Mouse (Mus musculus) 3T3-L1 (cell line): ENCODE data around the gene Ramp2.

Experiments
- DNase-seq: peaks from one replicate; pipeline ENCODE4 v3.0.0-alpha.2; 2015; ENCODE audit warnings: low read depth, low spot score

Ramp2 gene

DNA sequence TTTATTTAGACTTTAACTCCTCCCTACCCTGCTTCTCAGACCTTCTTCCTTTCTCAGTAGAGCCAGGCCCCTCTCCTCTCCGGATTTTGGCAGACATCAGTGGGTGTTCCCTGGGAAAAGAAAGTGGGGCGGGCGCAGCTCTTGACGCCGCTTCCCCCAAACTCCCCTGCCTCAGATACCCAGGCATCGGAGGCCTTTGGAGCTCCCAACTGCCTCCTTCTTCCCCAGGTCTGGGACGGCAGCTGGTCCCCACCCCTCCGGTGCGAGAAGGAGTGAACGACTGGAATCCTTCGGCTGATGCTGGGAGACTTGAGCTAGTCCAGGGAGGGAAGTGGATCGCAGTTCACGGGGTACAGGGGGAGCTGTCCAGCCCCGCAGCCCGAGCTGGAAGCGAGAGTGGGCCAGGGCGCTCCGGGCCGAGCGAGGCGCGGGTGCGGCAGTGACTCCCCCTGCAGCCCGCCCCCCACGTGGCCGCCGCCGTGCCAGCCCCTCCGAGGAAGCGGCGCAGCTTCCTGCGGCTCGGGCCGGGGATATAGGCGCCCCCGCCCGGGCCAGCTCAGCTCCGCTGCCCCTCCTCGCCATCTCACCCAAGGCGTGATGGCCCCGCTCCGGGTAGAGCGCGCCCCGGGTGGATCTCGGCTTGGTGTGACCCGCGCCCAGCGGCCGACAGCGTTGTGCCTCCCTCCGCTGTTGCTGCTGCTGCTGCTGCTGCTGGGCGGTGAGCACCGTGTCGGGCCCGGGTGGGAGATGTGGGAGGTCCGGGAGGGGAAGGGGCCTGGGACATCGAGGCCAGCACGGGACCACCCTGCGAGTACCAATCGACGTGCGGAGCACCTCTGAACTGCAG, at the start of gene Ramp2:
Gene Ramp2, plus strand, starts transcription at position 174 of the 847 bp plus-strand sequence.
- no peak for DNase-seq

DNA sequence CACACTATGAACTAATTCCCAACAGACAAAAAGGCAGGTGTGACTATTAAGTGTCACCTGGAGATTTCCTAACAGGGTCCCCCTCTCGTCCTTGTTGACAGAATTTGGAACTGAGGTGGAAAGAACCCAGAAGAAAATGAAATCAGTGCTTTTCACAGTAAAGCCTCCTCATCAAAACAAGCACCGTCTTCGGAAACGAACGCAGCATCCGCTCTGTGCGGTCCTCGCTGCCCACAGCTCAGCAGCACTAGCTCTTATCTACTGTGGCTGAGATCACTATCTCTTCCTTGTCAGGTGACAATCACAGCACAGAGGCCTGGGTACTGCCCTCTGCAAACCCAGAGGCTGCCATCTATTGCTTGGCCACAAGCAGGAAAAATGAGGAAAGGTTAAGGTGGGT, 49.7 kb upstream of the Ramp2 start:
- no peak for DNase-seq

DNA sequence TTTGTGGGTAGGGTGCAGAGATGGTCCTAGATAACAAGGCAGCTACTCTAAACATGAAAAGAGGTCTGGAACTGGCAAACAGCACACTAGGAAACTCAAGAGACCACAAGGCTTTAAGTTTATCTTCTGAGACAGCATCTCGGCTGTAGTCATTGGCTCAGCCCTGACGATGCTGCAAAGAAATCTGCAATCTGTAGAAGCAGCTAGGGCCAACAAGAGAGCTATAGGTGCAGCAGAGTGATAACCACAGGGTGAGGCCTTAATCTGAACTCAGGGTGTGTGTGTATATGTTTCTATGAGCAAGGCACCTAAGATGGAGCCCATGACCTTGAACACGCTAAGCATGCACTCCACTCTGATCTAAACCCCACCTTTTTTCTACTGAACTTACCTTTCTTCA, 46.3 kb upstream of the Ramp2 start:
- DNase-seq: no peak

DNA sequence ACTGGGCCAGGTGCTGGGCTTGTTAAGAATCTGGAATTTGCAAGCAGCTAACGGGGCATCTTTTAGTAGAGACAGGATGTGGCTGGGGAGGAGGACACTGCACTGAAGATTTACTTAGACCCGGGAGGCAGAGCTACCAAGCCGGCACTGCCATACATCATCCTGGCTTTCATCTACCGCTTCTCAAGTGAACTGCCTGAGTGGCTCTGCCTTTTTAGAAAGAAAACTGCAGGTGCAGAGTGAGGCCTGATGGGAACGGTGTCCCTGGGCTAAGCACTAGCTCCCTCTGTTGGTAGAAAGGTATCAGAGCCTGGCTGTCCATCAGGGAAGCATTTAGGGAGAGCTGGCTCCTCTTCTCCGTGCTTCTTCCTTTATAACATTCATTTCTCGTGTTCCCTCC, 44.8 kb upstream of the Ramp2 start:
- peak; percentile 61 for DNase-seq

DNA sequence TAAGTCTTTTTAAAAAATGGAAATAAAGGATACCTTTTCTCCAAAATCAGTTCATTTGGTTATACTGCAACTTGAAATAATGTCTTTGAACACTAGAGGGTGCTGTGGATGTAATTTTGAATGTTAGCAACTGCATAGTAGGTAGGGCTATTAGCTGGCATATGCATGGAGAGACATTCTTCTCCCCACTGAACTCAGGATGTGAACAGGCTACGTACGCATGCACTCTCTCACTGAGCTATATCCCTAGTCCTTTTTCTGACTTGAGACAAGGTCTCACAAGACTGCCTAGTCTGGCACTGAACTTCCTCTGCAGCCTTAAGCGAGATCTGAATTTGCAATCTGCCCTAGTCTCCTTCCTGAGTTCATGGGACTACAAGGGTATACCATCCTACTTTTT, 33.9 kb upstream of the Ramp2 start:
- peak; percentile 93 for DNase-seq

DNA sequence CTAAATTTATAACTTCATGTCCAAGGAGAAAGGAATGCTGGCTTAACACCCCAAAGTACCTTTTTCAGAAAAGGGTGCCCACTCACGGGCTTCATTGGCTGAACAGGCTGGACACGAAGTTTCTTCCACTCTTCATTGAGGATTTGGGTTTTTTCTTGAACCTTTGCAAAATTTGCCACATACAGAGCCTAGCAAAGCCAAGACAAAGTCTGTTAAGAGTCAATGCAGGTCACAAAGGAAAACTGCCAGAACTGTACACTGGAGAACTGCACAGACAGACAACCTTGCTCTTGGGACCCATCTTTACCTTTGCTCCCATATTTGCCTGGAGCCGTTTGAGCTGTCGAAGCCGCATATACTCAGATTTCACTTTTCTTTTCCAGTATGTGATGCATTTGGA, 28.9 kb upstream of the Ramp2 start:
- DNase-seq: no peak

DNA sequence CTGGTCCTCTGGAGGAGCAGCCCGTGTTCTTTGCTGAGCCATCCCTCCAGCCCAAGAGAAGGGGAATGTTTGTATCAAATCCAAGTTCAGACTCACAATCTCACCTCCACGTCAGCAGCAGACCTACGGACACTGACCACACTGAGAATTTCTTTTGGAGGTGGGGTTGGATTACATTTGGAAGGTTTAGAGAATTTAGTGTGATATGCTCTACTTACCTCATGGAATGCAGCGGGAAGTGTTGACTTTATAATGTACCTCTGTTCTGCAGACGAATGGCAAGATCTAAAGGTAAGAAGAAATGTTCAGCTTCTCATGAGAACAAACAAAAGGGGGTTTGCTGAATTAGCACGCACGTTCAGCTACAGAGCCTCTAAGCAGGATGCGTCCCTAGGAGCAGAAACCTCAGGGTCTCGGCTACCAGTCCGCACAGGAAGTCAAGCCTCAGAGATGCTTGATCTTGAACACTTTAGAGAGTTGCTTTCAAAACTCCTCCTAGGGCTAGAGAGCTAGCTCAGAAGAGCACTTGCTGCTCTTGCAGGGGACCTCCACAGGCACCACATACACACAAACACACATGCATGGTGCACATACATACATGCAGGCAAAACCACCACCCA, 27.3 kb upstream of the Ramp2 start:
- DNase-seq: no peak

DNA sequence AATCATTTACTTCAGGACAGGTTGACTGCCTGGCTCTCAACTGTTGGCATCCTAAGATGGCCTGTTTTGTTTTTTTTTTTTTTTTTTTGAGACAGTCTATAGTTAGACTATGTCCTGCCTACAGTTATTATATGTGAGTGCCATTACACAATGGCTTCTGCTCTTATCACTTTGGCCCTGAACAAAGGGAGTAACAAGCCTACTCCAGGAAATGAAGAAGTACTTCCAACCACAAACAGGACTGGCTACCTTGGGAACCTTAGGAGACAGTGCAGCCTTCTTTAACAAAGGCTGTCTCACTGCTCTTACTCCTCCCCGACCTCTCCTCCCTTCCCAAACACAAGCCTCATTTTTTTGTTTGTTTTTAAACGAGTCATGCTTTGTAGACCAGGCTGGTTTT, 25.0 kb upstream of the Ramp2 start:
- no peak for DNase-seq

DNA sequence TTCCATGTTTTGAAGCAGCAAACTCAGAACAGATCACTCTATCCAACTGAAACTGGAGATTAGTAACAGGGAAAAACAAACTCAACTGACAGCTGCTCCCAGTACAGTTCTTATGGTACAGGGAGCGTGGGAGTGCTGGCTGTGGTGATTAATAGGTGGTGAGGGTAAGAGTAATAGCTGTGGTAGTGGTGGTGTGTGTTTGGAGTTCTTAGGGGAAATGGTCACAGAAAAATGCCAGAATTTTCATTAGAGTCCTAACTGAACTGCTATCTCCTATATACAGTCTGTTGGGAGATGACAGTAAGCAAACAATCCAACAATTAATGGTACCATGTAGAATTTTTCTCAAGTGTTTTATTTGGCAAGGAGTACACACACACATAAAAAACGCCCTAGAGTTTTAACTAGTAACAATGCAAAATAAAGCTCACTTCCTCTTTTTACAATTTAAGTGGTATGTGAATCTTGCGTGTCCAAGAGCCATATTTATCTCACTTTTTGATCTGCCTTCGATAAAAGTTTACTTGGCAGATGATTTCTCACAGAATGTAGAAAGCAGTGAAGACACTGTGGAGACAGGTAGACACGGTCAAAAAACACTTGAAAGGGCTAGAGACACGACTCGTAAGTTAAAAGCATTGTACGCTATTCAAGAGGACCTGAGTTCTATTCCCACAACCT, 24.4 kb upstream of the Ramp2 start:
- peak; percentile 16 for DNase-seq

DNA sequence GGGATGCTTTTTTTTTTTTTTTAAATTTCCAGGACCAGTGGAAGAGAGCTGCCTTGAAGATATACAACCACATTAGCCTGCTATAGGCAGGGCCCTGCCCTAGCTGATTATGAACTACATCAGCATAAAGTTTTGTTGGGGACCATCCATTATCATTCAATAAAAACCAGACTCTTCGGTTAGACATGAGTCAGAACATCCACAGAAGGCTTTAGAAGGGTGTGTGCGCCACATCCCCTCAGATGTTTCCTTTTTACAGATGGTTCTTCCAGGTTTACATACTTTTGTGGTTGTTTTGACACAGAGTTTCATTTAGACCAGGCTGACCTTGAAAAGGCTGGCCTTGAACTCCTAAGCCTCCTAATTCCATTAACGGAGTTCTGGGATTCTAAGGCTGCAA, 21.5 kb upstream of the Ramp2 start:
- peak; percentile 20 for DNase-seq

DNA sequence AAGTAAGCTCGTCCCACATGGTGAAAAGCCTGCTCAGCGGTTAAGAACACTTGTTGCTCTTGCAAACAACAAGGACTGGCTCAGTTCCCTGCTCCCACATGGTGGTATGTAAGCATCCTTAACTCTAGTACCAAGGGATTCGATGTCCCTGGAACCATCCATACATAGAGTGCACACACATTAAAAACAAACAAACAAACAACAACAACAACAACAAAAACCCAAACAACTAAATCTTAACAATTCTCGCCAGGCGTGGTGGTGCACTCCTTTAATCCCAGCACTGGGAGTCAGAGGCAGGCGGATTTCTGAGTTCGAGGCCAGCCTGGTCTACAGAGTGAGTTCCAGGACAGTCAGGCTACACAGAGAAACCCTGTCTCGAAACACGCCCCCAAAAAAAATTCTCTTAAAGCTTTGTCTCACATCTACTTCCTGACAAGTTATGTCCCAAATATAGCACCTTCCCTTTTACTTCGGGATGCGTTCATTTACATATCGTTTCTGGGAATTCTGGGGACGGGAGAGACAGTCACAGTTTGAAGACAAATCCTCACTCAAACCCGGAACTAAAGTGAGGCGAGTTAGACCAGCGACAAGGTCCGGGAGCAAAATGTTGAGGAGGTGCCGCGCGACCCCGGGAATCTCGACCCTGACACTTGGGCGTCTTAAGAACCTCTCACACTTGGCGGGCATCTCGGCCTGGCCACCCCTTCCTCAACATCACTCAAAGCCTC, 20.3 kb upstream of the Ramp2 start:
- DNase-seq: peak; percentile 16

DNA sequence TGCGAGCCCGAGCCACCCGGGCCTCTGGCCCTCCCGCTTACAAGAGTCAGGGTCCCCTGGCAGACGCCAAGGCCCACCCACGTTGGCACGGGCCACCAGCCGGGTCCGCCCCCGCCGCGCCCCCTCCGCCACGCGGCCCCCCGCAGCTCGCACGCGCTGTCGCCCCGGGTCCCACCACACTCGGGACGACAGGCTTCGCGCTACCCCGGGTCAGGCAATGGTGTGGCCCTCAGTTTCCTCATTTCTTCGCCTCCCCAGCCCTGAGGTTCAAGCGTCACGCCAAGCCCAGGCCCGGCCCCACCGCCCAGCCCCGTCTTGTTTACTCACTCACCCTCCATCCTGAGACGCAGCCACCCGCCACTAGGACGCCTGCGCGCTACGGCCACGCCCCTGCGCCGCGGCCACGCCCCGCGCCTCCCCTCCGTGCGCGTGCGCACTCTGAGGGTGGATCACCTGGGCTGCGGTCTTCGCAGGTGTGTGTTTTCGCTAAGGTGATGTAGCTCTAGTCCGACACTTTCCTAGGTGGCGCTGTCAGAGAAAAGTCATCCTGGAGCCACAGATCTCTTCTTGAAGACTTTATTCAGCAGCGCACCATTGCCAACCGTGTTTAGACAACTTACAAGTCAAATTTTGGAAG, 19.6 kb upstream of the Ramp2 start, which contains the start of gene Ezh1:
Gene Ezh1, minus strand, starts transcription at position 399 of the 637 bp plus-strand sequence.
- peak; percentile 60 for DNase-seq

DNA sequence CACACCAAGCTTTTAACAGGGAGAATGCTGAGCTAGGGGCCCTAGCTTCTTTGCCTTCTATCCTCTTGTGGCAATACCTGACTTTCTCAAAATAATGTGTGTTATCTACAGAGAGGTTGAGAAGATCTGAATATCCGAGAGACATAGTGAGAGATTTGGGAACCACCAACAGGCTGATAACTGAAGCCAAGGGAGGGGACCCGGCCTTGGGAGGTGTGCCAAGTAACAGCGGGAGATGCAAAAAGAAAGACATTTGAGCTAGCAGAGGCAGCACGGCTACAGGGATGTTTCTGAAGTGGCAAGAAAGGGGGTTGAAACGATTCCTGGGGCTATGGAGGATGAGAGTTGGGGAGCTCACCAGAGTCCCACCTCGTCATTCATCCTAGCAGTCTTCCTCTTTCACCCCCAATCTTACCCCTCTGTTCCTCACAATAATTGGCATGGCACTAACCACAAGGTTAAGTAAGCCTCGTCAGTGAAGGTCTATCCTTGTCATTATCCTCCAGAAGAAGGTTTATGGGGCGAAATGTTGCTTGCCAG, 16.4 kb upstream of the Ramp2 start:
- no peak for DNase-seq

DNA sequence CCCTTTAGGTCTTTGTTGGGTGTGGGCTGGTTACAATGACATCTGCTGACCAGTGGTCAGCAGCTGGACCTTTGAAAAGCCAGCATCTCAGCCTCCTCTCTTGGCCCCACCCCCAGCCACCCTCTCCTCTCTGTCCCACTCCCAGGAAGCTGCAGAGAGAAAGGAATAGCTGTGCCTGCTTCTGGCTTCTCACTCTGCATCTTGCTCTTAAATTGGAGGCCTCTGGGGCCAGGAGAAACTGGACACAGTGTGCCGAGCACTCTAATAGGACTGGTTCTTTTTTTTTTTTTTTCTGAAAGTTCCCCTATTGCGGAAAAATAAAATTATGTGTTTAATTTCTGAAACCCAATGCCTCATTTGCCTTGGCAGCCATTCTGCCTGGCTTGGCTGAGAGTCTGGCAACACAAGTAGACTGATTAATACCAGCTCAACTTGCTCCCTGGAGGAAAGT, 15.7 kb upstream of the Ramp2 start:
- DNase-seq: peak; percentile 11

DNA sequence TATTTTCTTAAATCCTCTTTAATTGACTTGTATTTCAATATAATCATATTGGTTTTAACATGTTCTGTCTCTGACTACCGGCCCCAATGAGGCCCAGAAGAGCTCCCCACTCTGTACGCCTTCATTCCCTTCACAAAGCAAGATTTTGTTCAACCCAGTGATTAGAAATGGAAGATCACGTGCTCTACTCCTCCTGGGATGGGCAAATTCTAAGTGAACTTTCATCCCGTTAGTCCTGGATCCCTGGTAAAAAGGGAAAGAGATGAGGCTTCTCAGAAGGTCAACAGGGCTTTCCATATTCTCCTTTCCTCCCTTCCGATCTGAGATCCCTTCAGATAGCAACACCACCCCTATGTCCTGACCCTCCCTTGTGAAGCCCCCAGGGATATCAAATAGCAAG, 15.3 kb upstream of the Ramp2 start:
- no peak for DNase-seq

DNA sequence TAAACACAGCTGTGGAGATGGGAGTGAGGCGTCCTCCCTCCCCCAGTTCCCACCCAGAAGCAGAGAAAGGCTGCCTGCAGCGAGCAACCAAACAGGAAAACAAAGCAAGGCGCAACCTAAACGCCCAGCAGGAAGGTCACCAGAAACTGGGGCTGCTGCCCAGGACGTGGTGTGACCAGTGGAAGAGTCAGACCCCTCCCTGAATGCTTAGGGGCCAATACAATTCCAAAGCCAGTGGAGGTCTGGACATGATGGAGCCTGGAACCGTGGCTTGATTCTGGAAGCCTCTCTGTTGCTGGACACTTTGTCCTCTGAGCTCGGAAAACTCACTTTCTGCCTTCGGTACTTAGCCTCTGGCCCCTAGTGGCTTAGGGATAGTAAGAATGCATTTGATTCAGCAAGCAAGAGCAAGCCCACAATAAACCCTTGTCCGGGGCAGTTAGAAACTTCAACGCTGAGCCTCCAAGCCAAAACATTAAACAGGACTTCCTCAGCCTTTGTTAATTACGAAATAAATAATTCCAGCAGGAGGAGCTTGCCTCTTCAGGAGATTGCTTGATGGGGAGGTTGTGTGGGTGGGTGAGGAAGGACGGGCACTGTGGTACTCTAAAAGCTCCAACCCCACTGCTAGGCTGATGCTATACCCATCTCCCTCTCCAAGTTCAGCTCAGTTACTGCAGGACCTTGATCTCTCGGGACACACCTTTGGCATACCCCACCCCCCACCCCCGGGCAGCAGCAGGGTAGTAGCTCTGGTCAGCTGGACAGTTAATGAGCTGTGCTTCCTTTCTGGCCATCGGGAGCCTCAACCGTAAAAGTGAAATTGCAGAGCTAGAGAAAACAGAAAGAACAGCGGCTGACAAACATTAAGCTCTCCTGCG, 14.6 kb upstream of the Ramp2 start:
- no peak for DNase-seq

DNA sequence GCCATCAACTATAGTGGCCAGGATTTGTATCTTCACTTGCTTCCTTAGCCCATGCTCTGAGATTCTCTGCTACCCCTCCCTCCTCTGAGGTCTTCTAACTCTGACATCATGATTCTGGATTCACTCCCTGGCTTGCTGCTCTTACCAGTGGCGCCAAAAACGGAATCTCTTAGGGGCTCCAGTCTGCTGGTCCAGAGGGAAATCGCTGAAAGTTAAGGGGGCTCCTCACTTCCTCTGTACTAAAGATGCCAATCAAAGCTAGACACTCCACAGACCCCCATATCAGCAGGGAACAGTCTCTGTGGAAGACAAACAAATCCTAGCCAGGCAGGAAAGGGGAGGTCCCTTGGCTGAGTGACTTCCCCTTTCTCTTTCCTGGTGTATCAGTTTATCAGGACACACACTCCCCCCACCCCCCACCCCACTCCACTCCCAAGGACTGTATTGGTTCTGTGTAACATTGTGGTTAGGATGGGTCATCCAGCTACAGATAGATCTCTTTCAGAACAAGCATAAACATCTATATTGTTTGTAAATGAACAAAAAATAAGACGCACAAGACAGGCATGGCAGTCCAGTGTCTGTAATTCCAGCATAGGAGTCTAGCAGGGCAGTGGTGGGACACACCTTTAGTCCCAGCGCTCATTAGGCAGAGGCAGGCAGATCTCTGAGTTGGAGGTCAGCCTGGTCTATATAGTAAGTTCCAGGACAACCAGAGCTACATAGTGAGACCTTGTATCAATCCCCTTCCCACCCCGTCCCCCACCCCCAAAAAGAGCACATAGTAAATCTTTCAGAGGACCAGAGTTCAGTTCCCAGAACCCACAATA, 13.6 kb upstream of the Ramp2 start:
- DNase-seq: no peak

DNA sequence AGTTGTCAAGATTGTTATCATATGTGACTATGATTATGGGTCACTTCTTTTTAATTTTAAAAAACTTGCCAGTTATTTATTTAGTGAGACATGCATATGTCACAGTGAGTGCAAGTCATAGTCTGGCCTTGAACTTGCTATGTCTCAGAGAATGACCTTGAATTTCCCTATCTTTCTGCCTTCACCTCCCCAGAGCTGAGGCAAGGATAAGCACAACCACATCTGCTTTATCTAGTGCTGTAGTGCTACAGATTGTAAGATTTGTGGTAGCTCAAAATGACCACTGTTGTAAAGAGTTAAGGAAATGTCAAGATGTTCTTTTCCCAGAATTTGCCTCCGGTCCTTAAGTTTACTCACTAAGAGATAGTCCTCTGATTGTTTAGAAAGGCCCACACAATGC, 12.6 kb upstream of the Ramp2 start:
- DNase-seq: no peak

DNA sequence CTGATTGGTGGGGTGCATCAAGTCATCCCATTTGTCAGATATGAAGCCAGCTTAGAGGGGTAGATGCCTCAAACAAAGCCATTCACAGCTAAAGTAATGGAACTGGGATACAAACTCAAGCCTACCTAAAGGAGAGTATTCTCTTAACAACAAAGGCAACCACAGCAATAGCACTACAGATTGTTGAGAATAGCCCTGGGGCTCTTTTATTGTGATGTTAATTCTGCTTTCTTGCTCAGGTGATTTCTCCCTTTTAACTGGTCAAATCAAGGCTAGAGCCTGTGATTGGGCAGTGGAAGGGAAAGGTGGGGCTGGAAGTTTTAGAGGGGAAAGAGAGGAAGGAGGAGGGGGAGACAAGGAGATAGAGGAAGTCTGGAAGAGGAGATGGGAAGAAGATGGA, 11.7 kb upstream of the Ramp2 start:
- no peak for DNase-seq
